31 mouse cellular contexts compared by ENCODE assay signal in the genomic region with DNA sequence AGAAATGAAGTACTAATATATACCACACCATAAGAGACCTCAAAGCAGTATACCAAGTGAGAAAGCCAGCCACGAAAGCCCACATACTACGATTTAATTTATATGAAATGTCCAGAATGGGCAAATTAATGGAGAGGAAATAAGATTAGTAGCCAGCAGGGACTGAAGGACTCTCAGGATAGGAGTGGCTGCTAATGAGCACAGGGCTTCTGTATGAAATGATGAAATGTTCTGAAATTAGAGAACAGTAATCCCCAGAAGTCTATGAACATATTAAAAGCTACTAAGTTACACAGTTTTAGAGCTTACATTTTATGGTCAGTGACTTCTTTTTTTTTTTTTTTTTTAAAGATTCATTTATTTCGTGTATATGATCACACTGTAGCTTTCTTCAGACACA.
"Had no signal": no experiment of that assay in that cellular context is flagged by ENCODE, and none has a peak within 500 bp of the region (broad histone marks: within the 10 kb centered on the region; RNA-seq: fewer than 3 reads in every experiment).

No protein-coding gene starts in this region.

- DNase-seq: left cerebral cortex, postnatal 4 days; liver; liver, embryonic 13.5 days; liver, postnatal 0 days; lung, adult 18-20 months; lung, adult 2 months; lung, embryonic 14.5 days; lung, postnatal 10 days; lung, postnatal 14 days; lung, postnatal 36 days; lung, postnatal 4 days; midbrain, embryonic 14.5 days had no signal

- H3K27ac ChIP-seq: limb, embryonic 10.5 days; limb, embryonic 12.5 days; limb, embryonic 13.5 days; limb, embryonic 15.5 days; liver, embryonic 12.5 days; liver, embryonic 13.5 days; liver, embryonic 14.5 days; liver, embryonic 15.5 days; lung, embryonic 15.5 days; macrophage; midbrain, embryonic 10.5 days; midbrain, embryonic 12.5 days; midbrain, embryonic 13.5 days; midbrain, embryonic 15.5 days; neural tube, embryonic 12.5 days had no signal

- H3K4me3 ChIP-seq: limb, embryonic 10.5 days; limb, embryonic 12.5 days; limb, embryonic 13.5 days; limb, embryonic 15.5 days; liver, embryonic 12.5 days; liver, embryonic 13.5 days; liver, embryonic 15.5 days; lung, embryonic 15.5 days; megakaryocyte, embryonic 14.5 days; midbrain, embryonic 10.5 days; midbrain, embryonic 12.5 days; midbrain, embryonic 13.5 days; midbrain, embryonic 15.5 days; neural tube, embryonic 12.5 days had no signal

- H3K4me2 ChIP-seq: limb, embryonic 12.5 days; limb, embryonic 13.5 days; limb, embryonic 15.5 days; liver, embryonic 11.5 days; liver, embryonic 12.5 days; liver, embryonic 13.5 days; liver, embryonic 15.5 days; lung, embryonic 14.5 days; lung, embryonic 15.5 days; midbrain, embryonic 11.5 days; midbrain, embryonic 12.5 days; midbrain, embryonic 13.5 days; midbrain, embryonic 15.5 days; neural tube, embryonic 12.5 days had no signal

- H3K4me1 ChIP-seq: limb, embryonic 10.5 days; limb, embryonic 12.5 days; limb, embryonic 13.5 days; limb, embryonic 15.5 days; lung, embryonic 15.5 days; megakaryocyte, embryonic 14.5 days; midbrain, embryonic 10.5 days; midbrain, embryonic 12.5 days; midbrain, embryonic 13.5 days; midbrain, embryonic 15.5 days; neural tube, embryonic 12.5 days had no signal

- H3K9ac ChIP-seq: limb, embryonic 12.5 days; limb, embryonic 13.5 days; limb, embryonic 15.5 days; liver, embryonic 12.5 days; liver, embryonic 13.5 days; liver, embryonic 14.5 days; liver, embryonic 15.5 days; liver, postnatal 0 days; lung, embryonic 14.5 days; lung, embryonic 15.5 days; midbrain, embryonic 12.5 days; midbrain, embryonic 13.5 days; midbrain, embryonic 15.5 days; neural tube, embryonic 12.5 days had no signal

- ATAC-seq: liver, embryonic 12.5 days; liver, postnatal 0 days; lung, postnatal 0 days; midbrain, embryonic 13.5 days; midbrain, embryonic 15.5 days; midbrain, embryonic 16.5 days had no signal

- H3K9me3 ChIP-seq: limb, embryonic 10.5 days; limb, embryonic 12.5 days; limb, embryonic 13.5 days; limb, embryonic 15.5 days; liver, embryonic 12.5 days; liver, embryonic 13.5 days; liver, embryonic 15.5 days; lung, embryonic 15.5 days; megakaryocyte, embryonic 14.5 days; midbrain, embryonic 10.5 days; midbrain, embryonic 12.5 days; midbrain, embryonic 13.5 days; midbrain, embryonic 15.5 days; neural tube, embryonic 12.5 days had no signal

- H3K27me3 ChIP-seq: limb, embryonic 12.5 days; limb, embryonic 13.5 days; limb, embryonic 15.5 days; liver, embryonic 12.5 days; liver, embryonic 13.5 days; liver, embryonic 15.5 days; lung, embryonic 15.5 days; megakaryocyte, embryonic 14.5 days; midbrain, embryonic 12.5 days; midbrain, embryonic 13.5 days; midbrain, embryonic 15.5 days; neural tube, embryonic 12.5 days had no signal
